Mouse (Mus musculus): ENCODE measurements around the gene Zswim3.
"Not testable (repeated sequence)": the region's sequence is repeated elsewhere in the genome, so short reads cannot be mapped to it uniquely, and the experiment has no call there.

The Zswim3 gene

GRCm38 (mm10) chr2:164783926-164784581, 20.8 kb upstream of the Zswim3 start:
- no peak for DNase-seq

- DNase-seq: no peak
Observed at GRCm38 (mm10) chr2:164784869-164785420, 20.0 kb upstream of the Zswim3 start.

GRCm38 (mm10) chr2:164785481-164786387, 19.2 kb upstream of the Zswim3 start, which contains the start of gene Snx21:
Gene Snx21, plus strand, starts transcription at chr2:164785823.
- DNase-seq: peak; percentile 78

- no peak for DNase-seq
Observed at GRCm38 (mm10) chr2:164786388-164786885, 18.5 kb upstream of the Zswim3 start.

- no peak for DNase-seq
Observed at GRCm38 (mm10) chr2:164787032-164787431, 17.9 kb upstream of the Zswim3 start.

- DNase-seq: no peak
Observed at GRCm38 (mm10) chr2:164787779-164788178, 17.1 kb upstream of the Zswim3 start.

GRCm38 (mm10) chr2:164788411-164788810, 16.5 kb upstream of the Zswim3 start:
- no peak for DNase-seq

- DNase-seq: no peak
Observed at GRCm38 (mm10) chr2:164790451-164790850, 14.4 kb upstream of the Zswim3 start.

GRCm38 (mm10) chr2:164791841-164792261, 13.0 kb upstream of the Zswim3 start:
- DNase-seq: no peak

GRCm38 (mm10) chr2:164792400-164793190, 12.3 kb upstream of the Zswim3 start:
- no peak for DNase-seq

- peak; percentile 81 for DNase-seq
Observed at GRCm38 (mm10) chr2:164793236-164793635, 11.7 kb upstream of the Zswim3 start.

- DNase-seq: no peak
Observed at GRCm38 (mm10) chr2:164793772-164794171, 11.1 kb upstream of the Zswim3 start.

GRCm38 (mm10) chr2:164794293-164794692, 10.6 kb upstream of the Zswim3 start:
- DNase-seq: peak; percentile 80

- DNase-seq: no peak
Observed at GRCm38 (mm10) chr2:164795868-164796267, 9.0 kb upstream of the Zswim3 start.

- DNase-seq: not testable (repeated sequence)
Observed at GRCm38 (mm10) chr2:164798554-164798953, 6.3 kb upstream of the Zswim3 start.

- DNase-seq: no peak
Observed at GRCm38 (mm10) chr2:164800252-164801004, 4.5 kb upstream of the Zswim3 start.

GRCm38 (mm10) chr2:164803201-164803920, 1.5 kb upstream of the Zswim3 start:
- no peak for DNase-seq

- DNase-seq: no peak
Observed at GRCm38 (mm10) chr2:164803921-164804313, 981 bp upstream of the Zswim3 start.

GRCm38 (mm10) chr2:164805332-164805718, 427 bp downstream of the Zswim3 start:
- no peak for DNase-seq

- DNase-seq: no peak
Observed at GRCm38 (mm10) chr2:164806614-164807013, 1.7 kb downstream of the Zswim3 start.

- DNase-seq: no peak
Observed at GRCm38 (mm10) chr2:164813557-164813956, 8.7 kb downstream of the Zswim3 start.
